Mouse (Mus musculus): ENCODE data around the gene Hmgb2. TPM values are rescaled to one million over a fixed set of nuclear protein-coding genes. Genes with fewer than 3 reads are reported as not detected.
A peak's percentile ranks its signal among the peaks of the same experiment; 100 is the strongest.
"Not testable (repeated sequence)": the region's sequence is repeated elsewhere in the genome, so short reads cannot be mapped to it uniquely, and the experiment has no call there.

The Hmgb2 gene
- total and polyA plus RNA-seq, 2 experiments from 2014 or later: 27.8 to 74.8 TPM

- H3K4me2 ChIP-seq (ENCODE audit: low read depth): no peak overlapping the region
- ATAC-seq (no peak), DNase-seq (no peak)
- no peak overlapping the region for H3K4me3 ChIP-seq (ENCODE audit: low read depth, low read length)
- peaks cover 9% of the 10 kb centered on the region; the same call in 1 of the 2 replicates for H3K4me1 ChIP-seq (ENCODE audit: insufficient read depth)
- TF ChIP-seq CTCF (IDR thresholded peaks at IDR 0.05; ENCODE audit: low read depth): no peak
- H3K27me3 ChIP-seq (ENCODE audit: insufficient read depth, low read length): no peaks in the 10 kb centered on the region
- H3K9me3 ChIP-seq (ENCODE audit: low read length): no peaks in the 10 kb centered on the region
- no peaks in the 10 kb centered on the region for H3K36me3 ChIP-seq (ENCODE audit: insufficient read depth)
- H3K27ac ChIP-seq (ENCODE audit: low read depth, low read length): no peak overlapping the region
- H3K9ac ChIP-seq: no peak overlapping the region
Observed at GRCm38 (mm10) chr8:57489896-57490295, 21.8 kb upstream of the Hmgb2 start.

- 92% methylated on average over 4 of the region's 4 CpGs for WGBS
- Histone ChIP-seq H3K4me3 (ENCODE audit: low read depth, low read length) (no peak overlapping the region), H3K27me3 (ENCODE audit: insufficient read depth, low read length) (no peaks in the 10 kb centered on the region), H3K4me2 (ENCODE audit: low read depth) (no peak overlapping the region), H3K9ac (no peak overlapping the region), H3K9me3 (ENCODE audit: low read length) (no peaks in the 10 kb centered on the region), H3K36me3 (ENCODE audit: insufficient read depth) (no peaks in the 10 kb centered on the region), H3K27ac (ENCODE audit: low read depth, low read length) (no peak overlapping the region), H3K4me1 (ENCODE audit: insufficient read depth) (no peaks in the 10 kb centered on the region)
- no peak for ATAC-seq
- DNase-seq: no peak
- no peak for TF ChIP-seq CTCF (IDR thresholded peaks at IDR 0.05; ENCODE audit: low read depth)
Observed at GRCm38 (mm10) chr8:57491873-57492272, 19.8 kb upstream of the Hmgb2 start.

- peak overlapping the region; percentile 6; the same call in 1 of the 2 replicates for H3K9ac ChIP-seq
- ATAC-seq (peak; percentile 2; the same call in 1 of the 2 replicates), DNase-seq (no peak)
- no peaks in the 10 kb centered on the region for H3K9me3 ChIP-seq (ENCODE audit: low read length)
- peaks cover 7% of the 10 kb centered on the region; the same call in 1 of the 2 replicates for H3K4me1 ChIP-seq (ENCODE audit: insufficient read depth)
- no peaks in the 10 kb centered on the region for H3K36me3 ChIP-seq (ENCODE audit: insufficient read depth)
- H3K4me2 ChIP-seq (ENCODE audit: low read depth): peak overlapping the region; percentile 45
- no peak overlapping the region for H3K27ac ChIP-seq (ENCODE audit: low read depth, low read length)
- peak overlapping the region; percentile 26 for H3K4me3 ChIP-seq (ENCODE audit: low read depth, low read length)
- no peaks in the 10 kb centered on the region for H3K27me3 ChIP-seq (ENCODE audit: insufficient read depth, low read length)
- no peak for TF ChIP-seq CTCF (IDR thresholded peaks at IDR 0.05; ENCODE audit: low read depth)
- WGBS: 10% methylated on average over 8 of the region's 8 CpGs
Observed at GRCm38 (mm10) chr8:57498494-57498846, 13.2 kb upstream of the Hmgb2 start.

- Histone ChIP-seq H3K4me1 (ENCODE audit: insufficient read depth) (peaks cover 7% of the 10 kb centered on the region; the same call in 1 of the 2 replicates), H3K36me3 (ENCODE audit: insufficient read depth) (no peaks in the 10 kb centered on the region), H3K27ac (ENCODE audit: low read depth, low read length) (no peak overlapping the region), H3K27me3 (ENCODE audit: insufficient read depth, low read length) (no peaks in the 10 kb centered on the region), H3K9ac (peak overlapping the region; percentile 6; the same call in 1 of the 2 replicates), H3K4me2 (ENCODE audit: low read depth) (peak overlapping the region; percentile 45), H3K9me3 (ENCODE audit: low read length) (no peaks in the 10 kb centered on the region), H3K4me3 (ENCODE audit: low read depth, low read length) (peak overlapping the region; percentile 26)
- 20% methylated on average over 17 of the region's 17 CpGs for WGBS
- peak; percentile 48 for ATAC-seq
- TF ChIP-seq CTCF (IDR thresholded peaks at IDR 0.05; ENCODE audit: low read depth): no peak
- DNase-seq: peak; percentile 75
Observed at GRCm38 (mm10) chr8:57498847-57499511, 12.7 kb upstream of the Hmgb2 start.

GRCm38 (mm10) chr8:57503641-57504040, 8.1 kb upstream of the Hmgb2 start:
- H3K4me1 ChIP-seq (ENCODE audit: insufficient read depth): peaks cover 4% of the 10 kb centered on the region; the same call in 1 of the 2 replicates
- H3K9ac ChIP-seq: no peak overlapping the region
- peak; percentile 80 for TF ChIP-seq CTCF (IDR thresholded peaks at IDR 0.05; ENCODE audit: low read depth)
- WGBS: 55% methylated on average over 5 of the region's 5 CpGs
- H3K27me3 ChIP-seq (ENCODE audit: insufficient read depth, low read length): no peaks in the 10 kb centered on the region
- ATAC-seq (peak; percentile 50; the same call in 1 of the 2 replicates), DNase-seq (peak; percentile 39)
- no peaks in the 10 kb centered on the region for H3K9me3 ChIP-seq (ENCODE audit: low read length)
- no peak overlapping the region for H3K27ac ChIP-seq (ENCODE audit: low read depth, low read length)
- no peak overlapping the region for H3K4me3 ChIP-seq (ENCODE audit: low read depth, low read length)
- H3K36me3 ChIP-seq (ENCODE audit: insufficient read depth): no peaks in the 10 kb centered on the region
- H3K4me2 ChIP-seq (ENCODE audit: low read depth): no peak overlapping the region

GRCm38 (mm10) chr8:57505500-57505899, 6.2 kb upstream of the Hmgb2 start:
- 96% methylated on average over 1 of the region's 1 CpGs for WGBS
- not testable (repeated sequence) for H3K27ac ChIP-seq (ENCODE audit: low read depth, low read length); H3K27me3 ChIP-seq (ENCODE audit: insufficient read depth, low read length); ATAC-seq; H3K9me3 ChIP-seq (ENCODE audit: low read length); DNase-seq; H3K4me2 ChIP-seq (ENCODE audit: low read depth); H3K9ac ChIP-seq; H3K36me3 ChIP-seq (ENCODE audit: insufficient read depth); H3K4me3 ChIP-seq (ENCODE audit: low read depth, low read length); H3K4me1 ChIP-seq (ENCODE audit: insufficient read depth)

- Histone ChIP-seq H3K27me3 (ENCODE audit: insufficient read depth, low read length) (no peaks in the 10 kb centered on the region), H3K9me3 (ENCODE audit: low read length) (no peaks in the 10 kb centered on the region), H3K4me2 (ENCODE audit: low read depth) (no peak overlapping the region), H3K9ac (no peak overlapping the region), H3K4me3 (ENCODE audit: low read depth, low read length) (no peak overlapping the region), H3K36me3 (ENCODE audit: insufficient read depth) (no peaks in the 10 kb centered on the region), H3K4me1 (ENCODE audit: insufficient read depth) (no peaks in the 10 kb centered on the region), H3K27ac (ENCODE audit: low read depth, low read length) (no peak overlapping the region)
- ATAC-seq (no peak), DNase-seq (no peak)
- TF ChIP-seq CTCF (IDR thresholded peaks at IDR 0.05; ENCODE audit: low read depth): no peak
- 88% methylated on average over 4 of the region's 4 CpGs for WGBS
Observed at GRCm38 (mm10) chr8:57507556-57508063, 4.1 kb upstream of the Hmgb2 start.
